Mouse (Mus musculus): ENCODE data around the gene Slc26a10.

DNA sequence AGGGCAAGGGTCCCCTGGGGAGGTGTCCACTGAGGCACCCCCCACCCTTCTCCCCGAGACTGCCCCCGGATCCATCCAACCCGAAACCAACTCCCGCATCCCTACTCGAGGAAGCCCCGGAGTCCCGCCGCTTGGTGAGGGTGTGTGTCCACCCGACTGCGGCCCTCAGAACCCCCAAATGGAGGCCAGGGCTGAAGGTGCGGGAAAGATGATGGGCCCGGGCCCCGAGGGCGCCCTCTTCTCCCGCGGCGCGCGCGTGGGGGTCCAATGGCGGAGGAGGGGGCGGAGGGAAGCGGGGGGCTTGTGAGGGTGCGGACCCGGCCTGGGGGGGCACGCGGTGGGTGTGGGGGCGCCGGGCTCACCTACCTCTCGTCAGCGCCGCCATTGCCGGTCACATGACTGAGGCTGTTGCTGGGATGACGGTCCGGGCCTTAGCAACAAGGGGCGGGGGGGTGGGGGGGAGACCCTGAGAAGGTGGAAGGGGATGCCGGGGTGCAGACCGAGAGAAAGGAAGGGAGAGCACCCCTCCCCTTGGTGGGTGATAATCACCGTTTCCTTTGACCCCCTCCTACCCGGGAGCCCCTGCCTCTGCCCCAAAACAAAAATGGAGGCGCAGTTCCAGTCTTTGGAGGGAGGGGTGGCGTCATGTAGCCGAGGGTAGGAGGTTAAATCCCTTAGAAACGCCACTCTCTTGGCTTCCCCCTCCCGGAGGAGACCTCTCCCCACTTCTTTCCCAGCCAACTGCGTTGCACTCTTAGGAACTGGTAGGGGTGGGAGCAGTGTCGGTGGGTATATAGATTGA, 15.1 kb upstream of the Slc26a10 start, which contains the start of gene Dtx3:
- no peak for TF ChIP-seq CTCF (IDR thresholded peaks at IDR 0.05; ENCODE audit: extremely low read depth, insufficient read depth, insufficient read length, insufficient replicate concordance)
- TF ChIP-seq POLR2A (IDR thresholded peaks at IDR 0.05; ENCODE audit: low read depth, low read length), result no peak
